Mouse (Mus musculus) NIH3T3 (cell line): ENCODE data around the gene Calcoco1.
A peak's percentile ranks its signal among the peaks of the same experiment; 100 is the strongest.

Experiments
- DNase-seq: peaks from one replicate; pipeline ENCODE4 v3.0.0-alpha.2; 2012; ENCODE audit warnings: low read depth

Calcoco1 gene

DNA sequence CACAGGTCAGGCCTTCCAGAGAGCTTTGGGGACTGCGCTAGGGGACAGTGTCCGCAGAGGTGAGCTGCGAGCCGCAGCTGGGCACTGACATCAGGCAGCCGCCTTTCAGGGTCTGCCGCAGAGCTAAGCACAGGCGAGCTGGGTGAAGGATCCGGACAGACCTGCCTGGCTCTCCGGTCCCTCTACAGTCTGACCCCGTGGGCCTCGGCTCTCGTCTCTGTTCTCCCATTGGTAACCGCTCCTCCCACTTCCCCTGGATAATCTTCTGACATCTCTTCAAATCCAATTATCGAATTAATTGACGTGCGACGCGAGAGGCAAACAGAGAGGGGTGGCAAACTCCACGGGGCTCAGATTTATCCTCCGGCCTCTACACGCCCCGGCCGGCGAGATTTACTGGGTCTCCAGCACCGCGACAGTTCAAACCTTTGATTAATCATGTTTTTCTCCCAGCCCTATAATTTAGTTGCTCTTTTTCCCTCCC lies 29.6 kb downstream of the Calcoco1 start:
- DNase-seq = no peak

DNA sequence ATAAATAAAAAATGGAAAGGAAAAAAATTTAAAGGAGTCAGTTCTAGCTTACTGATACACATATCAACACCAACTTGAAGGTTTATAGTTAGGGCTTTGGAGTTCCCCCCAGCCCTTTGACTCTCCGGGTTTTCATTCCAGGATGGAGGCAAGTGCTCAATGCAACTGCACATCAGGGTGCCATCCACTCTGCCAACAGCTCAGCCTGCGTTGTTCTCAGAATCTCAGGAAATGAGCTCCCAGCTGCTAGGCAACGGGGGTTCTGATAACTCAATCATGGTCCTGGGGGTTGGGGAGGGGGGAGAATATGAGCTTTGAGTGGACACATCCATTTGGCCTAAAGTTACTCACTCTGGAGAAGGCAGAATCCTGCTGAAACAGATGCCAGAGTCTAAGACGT lies 36.2 kb downstream of the Calcoco1 start:
- no peak for DNase-seq

DNA sequence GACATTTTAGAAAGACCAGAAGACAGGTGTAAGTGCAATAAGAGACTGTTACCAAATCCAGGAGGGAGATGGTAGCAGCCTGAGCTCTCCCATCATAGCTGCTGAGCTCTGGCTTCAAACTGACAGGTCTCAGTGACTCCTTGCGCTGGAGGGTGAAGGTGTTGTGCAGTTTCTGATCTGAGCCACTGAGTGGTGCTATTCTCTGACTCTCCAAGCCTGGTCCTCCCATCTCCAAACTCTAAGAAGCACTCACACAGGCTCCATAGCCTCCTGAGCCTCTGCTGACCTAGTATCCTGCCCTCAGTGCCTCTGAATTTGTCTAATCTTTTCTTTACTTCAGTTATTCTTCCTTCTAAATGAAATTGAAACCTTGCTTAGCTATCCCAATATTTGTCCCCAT lies 38.3 kb downstream of the Calcoco1 start:
- DNase-seq = peak; percentile 55

DNA sequence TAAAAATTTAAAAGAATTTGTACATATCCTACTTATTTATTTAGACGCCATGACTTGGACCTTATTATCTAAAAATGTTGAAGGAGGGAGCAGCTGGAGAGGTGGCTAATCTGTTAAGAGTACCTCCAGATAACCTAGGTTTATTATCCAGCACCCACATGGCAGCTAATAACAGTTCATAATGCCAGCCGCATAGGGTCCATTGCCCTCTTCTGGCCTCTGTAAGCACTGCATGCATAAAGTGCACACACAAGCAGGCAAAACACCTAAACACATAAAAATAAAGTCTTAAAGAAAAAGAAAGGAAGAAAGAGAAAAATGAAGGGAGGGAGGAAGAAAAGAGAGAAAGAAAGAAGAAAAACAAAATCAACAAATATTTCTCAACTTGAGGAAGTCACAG lies 45.6 kb downstream of the Calcoco1 start:
- DNase-seq = peak; percentile 24

DNA sequence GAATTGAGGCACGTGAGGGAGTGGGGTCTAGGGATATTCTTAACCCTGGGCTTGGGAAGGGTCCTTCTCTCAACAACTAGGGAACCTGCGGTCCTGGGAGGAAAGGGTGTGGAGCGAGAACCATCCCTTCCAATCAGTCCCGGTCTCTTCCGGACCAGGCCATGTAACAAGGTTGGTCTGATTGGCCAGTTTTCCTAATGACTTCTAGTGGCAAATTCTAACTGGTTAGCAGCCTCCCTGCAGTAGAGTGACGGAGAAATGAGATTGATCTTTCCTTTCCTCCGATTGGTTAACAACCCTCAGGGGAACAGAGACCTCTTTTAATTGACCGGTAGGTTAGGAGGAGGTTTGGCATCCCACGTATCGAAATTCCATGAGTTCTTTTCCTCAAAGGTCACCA lies 48.4 kb downstream of the Calcoco1 start:
- DNase-seq = peak; percentile 81

DNA sequence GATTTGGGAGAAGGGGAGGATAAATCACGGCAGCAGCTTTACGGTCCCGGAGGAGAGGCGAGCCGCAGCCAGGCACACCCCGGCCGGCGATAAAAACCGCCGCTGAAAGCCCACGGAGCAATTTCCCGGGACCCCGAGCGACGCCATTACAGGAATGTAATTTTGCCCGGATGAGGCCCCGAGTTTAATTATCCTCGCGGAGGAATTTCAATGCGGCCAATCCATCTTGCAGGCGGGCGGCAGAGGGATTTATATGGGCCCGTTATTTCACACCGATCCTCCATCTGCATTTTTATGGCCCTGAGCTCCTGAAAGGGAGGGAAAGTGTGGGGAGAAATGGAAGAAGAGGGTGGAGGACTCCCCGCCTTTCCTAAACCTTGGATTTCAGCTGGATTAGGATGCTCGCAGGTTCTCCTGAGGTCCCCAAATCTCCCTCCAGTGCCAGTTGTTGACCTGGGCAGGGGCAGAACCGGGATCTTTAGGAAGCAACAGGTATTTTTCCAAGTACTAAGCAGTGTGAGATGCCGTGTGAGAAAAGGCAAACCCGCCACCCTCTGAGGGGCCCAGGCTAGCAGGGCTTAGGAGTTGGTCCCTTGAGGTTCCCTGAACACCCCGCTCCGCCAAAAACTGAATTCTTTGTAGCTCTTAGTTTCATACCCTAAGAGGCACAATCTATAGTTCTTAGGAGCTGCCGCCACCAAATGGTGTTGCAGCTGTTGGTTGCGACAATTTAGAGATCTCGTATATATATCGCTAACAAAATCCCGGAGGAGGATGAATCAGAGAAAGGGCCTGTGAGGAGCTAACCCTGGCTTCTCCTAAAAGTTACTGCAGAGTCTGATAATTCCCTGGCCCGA lies 49.5 kb downstream of the Calcoco1 start, which contains the start of gene Atp5g2:
Atp5g2 (minus strand) TSS at position 138 of the 857 bp plus-strand sequence.
- DNase-seq = peak; percentile 73

DNA sequence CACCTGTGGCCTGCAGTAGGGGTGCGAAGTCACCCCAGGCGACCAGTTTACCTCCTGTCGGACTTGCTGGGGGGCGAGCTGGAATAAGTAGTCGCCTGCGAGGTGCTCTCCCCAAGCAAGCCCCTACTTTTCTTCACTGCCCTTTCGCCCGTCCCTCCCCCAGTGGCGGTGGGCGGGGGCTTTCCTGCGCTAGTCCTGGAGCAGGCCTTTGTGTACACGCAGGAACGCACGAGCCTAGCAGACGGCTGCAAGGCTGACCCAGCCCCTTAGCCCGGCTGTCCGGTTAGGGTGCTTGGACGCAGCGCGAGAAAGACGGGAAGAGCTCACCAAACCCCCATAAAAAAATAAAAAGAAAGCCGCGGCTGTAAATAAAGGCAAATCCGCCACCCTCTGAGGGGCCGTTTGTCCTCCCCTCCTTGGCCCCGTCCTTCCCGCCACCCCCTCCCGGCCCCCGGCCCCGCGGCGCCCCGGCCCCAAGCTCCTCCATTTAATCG lies 50.2 kb downstream of the Calcoco1 start:
- peak; percentile 88 for DNase-seq

DNA sequence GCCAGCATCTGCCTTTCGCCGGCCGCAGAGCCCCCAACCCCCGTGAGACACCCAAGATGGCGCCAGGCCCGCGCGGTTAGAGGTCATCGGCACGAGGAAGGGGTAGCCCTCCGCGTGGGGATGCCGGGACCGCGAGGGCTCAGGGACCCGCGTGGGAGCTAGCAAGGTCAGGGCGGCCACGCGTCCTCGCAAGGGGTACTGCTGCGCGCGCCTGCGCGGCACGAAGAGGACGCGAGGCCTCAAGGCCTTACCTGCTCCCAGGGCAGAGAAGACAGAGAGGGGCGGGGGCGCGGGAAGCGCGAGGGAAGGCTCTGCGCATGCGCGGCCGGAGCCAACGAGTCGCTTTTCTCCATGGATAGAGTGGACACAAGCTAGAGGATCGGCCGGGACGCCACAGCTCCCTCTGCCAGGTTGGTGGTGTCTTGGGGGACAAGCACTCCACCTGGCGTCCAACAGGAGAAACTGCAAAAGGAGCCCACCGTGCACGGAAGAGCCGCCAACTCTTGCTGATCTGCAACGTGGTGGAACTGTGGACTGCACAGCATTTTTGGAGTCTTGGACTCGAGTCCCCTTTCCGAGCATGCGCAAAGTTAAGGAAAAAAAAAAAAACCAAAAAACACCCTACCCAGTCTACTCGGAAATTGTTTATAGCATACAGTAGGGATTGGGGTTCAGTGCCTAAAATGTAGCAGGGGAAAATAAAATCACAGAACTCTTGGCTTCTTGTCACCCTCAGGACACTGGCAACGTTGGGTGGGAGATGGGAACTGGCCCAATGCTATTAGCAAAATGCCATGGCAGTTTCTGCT lies 51.0 kb downstream of the Calcoco1 start:
- DNase-seq = peak; percentile 99

DNA sequence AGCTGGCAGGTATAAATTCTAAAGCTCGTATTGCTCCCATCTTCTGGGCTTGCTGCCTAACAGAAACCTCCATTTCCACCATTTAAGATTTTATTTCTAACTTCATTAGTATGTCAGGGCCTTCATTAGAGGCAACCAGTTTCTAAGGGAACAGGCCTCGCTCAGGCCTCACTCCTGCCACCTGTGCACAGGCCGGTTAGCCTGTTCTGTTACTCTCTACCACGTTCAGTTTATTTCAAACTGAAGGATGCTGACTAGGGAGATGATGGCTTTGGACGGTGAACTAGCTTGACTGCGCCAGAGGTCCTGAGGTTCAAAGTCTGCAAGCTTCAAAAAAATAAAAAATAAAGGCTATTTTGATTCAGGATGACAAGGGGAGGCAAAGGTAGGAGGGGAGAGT lies 51.7 kb downstream of the Calcoco1 start:
- DNase-seq = peak; percentile 55

DNA sequence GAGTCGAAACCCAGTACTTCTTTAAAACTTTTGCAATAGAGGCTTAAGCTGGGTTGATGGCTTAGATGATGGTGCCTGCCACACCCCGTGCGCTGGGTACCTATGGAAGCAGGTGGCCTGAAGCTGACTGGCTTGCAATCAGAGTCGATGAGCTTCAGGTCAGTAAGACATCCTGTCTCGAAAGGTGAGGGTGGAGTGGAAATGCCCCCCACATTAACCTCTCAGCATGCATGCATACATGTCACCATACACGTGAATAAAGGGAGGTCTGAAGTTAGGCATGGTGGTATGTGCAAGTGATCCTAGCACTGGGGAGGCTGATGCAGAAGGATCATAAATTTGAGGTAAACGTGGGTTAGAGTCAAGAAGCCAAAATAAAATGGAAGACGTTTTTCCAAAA lies 52.4 kb downstream of the Calcoco1 start:
- no peak for DNase-seq

DNA sequence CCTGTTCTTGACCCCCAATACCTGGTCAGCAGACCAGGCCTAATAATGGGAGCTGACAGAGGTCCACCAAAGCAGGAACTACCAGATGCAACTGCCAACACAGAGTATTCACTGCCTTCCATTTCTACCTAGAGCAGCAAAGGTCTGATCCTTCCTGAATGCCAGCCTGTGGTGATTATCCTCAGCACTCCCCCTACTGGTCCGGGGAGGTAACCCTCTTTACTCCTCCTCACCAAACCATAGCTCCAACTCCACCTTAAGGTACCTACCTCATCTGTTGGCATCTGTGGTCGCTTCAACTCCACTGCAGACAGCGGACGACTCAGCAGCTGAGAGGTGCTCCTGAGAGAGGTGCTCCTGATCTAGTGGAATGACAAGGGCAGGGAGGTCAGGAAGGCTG lies 56.5 kb downstream of the Calcoco1 start:
- DNase-seq = peak; percentile 86

DNA sequence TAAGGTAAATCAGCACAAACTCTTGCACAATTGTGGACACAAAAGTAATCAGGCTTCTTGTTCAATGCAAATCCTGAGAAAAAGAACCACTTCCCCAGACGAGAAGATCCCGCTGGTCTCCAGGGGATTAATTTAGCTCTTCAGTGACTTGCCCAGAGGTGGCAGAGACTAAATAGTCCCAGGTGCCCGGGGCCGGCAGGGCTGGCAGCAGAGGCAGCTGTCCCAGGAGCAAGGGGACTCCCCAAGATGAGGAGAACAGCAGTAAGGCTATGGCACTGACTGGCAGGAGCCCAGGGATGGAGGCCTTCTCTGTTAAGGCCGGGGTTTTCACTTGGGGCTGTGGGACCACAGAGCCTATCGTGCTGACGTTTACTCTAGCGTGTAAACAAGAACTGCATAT lies 58.2 kb downstream of the Calcoco1 start:
- no peak for DNase-seq

DNA sequence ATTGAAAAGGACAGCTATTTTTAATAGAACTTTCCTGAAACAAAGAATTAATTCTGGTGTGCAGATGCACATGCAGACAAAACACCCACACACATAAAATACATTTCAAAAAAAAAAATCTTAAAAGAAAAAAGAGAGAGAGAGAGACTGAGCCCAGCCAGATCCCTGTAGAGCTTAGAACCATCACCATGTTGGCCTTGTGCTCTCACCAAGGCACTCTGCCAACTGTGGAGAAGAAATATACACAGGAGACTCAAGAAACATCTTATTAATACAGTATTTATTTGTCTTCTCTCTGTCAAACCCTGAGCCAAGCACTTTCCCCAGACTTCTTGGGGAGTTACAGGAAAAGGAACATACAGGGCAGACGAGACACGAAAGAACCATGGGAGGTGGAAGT lies 59.4 kb downstream of the Calcoco1 start:
- DNase-seq = peak; percentile 59

DNA sequence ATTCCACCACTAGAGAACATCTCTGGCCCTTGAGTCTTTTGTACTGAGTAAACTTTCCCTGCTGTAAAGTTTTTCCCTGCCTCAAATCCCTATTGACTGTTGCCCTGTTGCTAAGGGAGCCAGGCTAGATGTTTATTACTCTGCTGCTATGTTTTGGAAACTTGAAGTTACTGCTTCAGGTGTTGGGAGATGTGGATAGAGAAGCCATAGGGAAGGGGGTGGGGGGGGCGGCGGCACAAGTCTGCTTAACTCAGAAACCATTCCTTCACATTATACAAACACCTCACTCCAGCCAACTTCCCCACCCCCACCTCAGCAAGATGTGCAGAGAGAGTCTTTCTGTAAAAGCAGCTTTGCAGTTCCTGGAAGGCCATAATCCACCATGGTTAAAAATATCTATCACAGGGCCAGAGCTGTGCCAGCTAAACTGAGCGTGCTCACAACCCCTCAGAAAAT lies 64.0 kb downstream of the Calcoco1 start:
- peak; percentile 82 for DNase-seq
